Mouse (Mus musculus) stomach, embryonic 14.5 days (tissue): ENCODE results near the gene Sftpd. TPM values are rescaled to one million over a fixed set of nuclear protein-coding genes. Genes with fewer than 3 reads are reported as not detected.

Source experiments
- ATAC-seq: fragments of 200-750 bp; cut with Nextera tagmentation; 2 replicates; pipeline ENCODE4 v1.8.0; 2017; ENCODE audit warnings: low read depth, moderate TSS enrichment; ENCODE audit not compliant: insufficient number of reproducible peaks, insufficient read depth, low FRiP score
- H3K27ac ChIP-seq: fragments of 300-500 bp; sonication (generic); 2 replicates; pipeline ENCODE4 v1.5.1; 2014; ENCODE audit warnings: mild to moderate bottlenecking, low read length, moderate library complexity, mixed read lengths
- H3K27me3 ChIP-seq: fragments of 300-500 bp; sonication (generic); 2 replicates; pipeline ENCODE4 v1.6.1; 2014; ENCODE audit warnings: low read length, control low read depth, mixed read lengths; ENCODE audit not compliant: control insufficient read depth, insufficient read depth
- H3K36me3 ChIP-seq: fragments of 300-500 bp; sonication (generic); 2 replicates; pipeline ENCODE4 v1.6.1; 2014; ENCODE audit warnings: mild to moderate bottlenecking, control low read depth, low read length, moderate library complexity, mixed read lengths; ENCODE audit not compliant: control insufficient read depth, insufficient read depth
- H3K4me1 ChIP-seq: fragments of 300-500 bp; sonication (generic); 2 replicates; pipeline ENCODE4 v1.6.1; 2014; ENCODE audit warnings: low read length, control low read depth, mixed read lengths; ENCODE audit not compliant: control insufficient read depth, insufficient read depth
- H3K4me2 ChIP-seq: fragments of 300-500 bp; sonication (generic); replicated peaks from 2 replicates; pipeline ENCODE4 v1.6.1; 2014; ENCODE audit warnings: low read depth, low read length, control low read depth
- H3K4me3 ChIP-seq: fragments of 300-500 bp; sonication (generic); 2 replicates; pipeline ENCODE4 v1.5.1; 2014; ENCODE audit warnings: low read depth, low read length, control low read depth
- H3K9ac ChIP-seq: fragments of 300-500 bp; sonication (generic); replicated peaks from 2 replicates; pipeline ENCODE4 v1.6.1; 2014; ENCODE audit warnings: low read depth, mild to moderate bottlenecking, control low read depth, low read length, moderate library complexity, mixed read lengths
- H3K9me3 ChIP-seq: fragments of 300-500 bp; sonication (generic); 2 replicates; pipeline ENCODE4 v1.6.1; 2016; ENCODE audit warnings: low read depth, low read length, control low read depth; ENCODE audit not compliant: control insufficient read depth
- WGBS: fragments of 180-500 bp; shearing (Covaris S2); extraction: QIAGEN DNeasy Blood & Tissue Kit; methylation state at CpG from one replicate; pipeline ENCODE4 v1.1.7; 2014; 5-methylcytosine and 5-hydroxymethylcytosine counted together
- polyA plus RNA-seq: library from polyadenylated mRNA; unstranded; fragments of >200 nt; fragmentation: Nextera tagmentation; extraction: Ambion mirVana; gene quantifications from 2 replicates; pipeline ENCODE4 v1.2.1, GENCODE M21; 2014

Sftpd gene
- polyA plus RNA-seq, 1 experiment from 2014 or later: not detected

GRCm38 (mm10) chr14:41127997-41128396, 57.0 kb downstream of the Sftpd start:
- no peak overlapping the region for H3K4me2 ChIP-seq
- 0 out of 2 replicates have a peak, but pooled peaks have one; percentile 23 for ATAC-seq
- 11% methylated on average over 4 of the region's 4 CpGs for WGBS

GRCm38 (mm10) chr14:41124683-41125082, 60.3 kb downstream of the Sftpd start:
- H3K4me3 ChIP-seq: no peak overlapping the region
- no peaks in the 10 kb centered on the region for H3K36me3 ChIP-seq
- no peak for ATAC-seq
- no peaks in the 10 kb centered on the region for H3K4me1 ChIP-seq
- H3K27me3 ChIP-seq: no peaks in the 10 kb centered on the region
- H3K9me3 ChIP-seq: no peaks in the 10 kb centered on the region
- WGBS: 82% methylated on average over 5 of the region's 5 CpGs
- no peak overlapping the region for H3K27ac ChIP-seq
- no peak overlapping the region for H3K4me2 ChIP-seq
- H3K9ac ChIP-seq: no peak overlapping the region

More at GRCm38 (mm10) chr14:41127997-41128396, 57.0 kb downstream of the Sftpd start:
- no peaks in the 10 kb centered on the region for H3K27me3 ChIP-seq
- no peaks in the 10 kb centered on the region for H3K9me3 ChIP-seq
- no peaks in the 10 kb centered on the region for H3K4me1 ChIP-seq
- no peak overlapping the region for H3K27ac ChIP-seq
- no peak overlapping the region for H3K4me3 ChIP-seq
- no peaks in the 10 kb centered on the region for H3K36me3 ChIP-seq
- no peak overlapping the region for H3K9ac ChIP-seq

Other genes with a start within 250 kb of the Sftpd start
- 84.5 and 88.2 TPM in 2 replicates for gene Tspan14, start 218.3 kb downstream of the Sftpd start, polyA plus RNA-seq
- gene Fam213a, start 171.4 kb downstream of the Sftpd start, polyA plus RNA-seq: 42.7 and 45.8 TPM in 2 replicates
- not detected in 2 replicates for gene Dydc2, start 115.9 kb downstream of the Sftpd start, polyA plus RNA-seq
- not detected in 2 replicates for gene Dydc1, start 112.2 kb downstream of the Sftpd start, polyA plus RNA-seq
- gene Mat1a, start 80.1 kb downstream of the Sftpd start, polyA plus RNA-seq: 1.2 TPM in 1 of 2 replicates, not detected in the other
- gene Sftpa1, start 53.4 kb downstream of the Sftpd start, polyA plus RNA-seq: not detected in 2 replicates
- not detected in 2 replicates for gene Mbl1, start 33.7 kb downstream of the Sftpd start, polyA plus RNA-seq
- gene Gm2832, start 93.7 kb upstream of the Sftpd start, polyA plus RNA-seq: 0.14 and 0.24 TPM in 2 replicates
- gene Gm5798, start 163.5 kb upstream of the Sftpd start, polyA plus RNA-seq: not detected in 2 replicates
- not detected in 2 replicates for gene Gm7945, start 201.2 kb upstream of the Sftpd start, polyA plus RNA-seq
- not detected in 2 replicates for gene Gm6482, start 223.1 kb upstream of the Sftpd start, polyA plus RNA-seq